Mouse (Mus musculus) hindbrain, embryonic 16.5 days (tissue): Measurements from ENCODE around the gene Crhr2. TPM values are rescaled to one million over a fixed set of nuclear protein-coding genes. Genes with fewer than 3 reads are reported as not detected.

Experiments used
- ATAC-seq: fragments of 200-750 bp; cut with Nextera tagmentation; 2 replicates; pipeline ENCODE4 v1.8.0; 2017; ENCODE audit warnings: moderate TSS enrichment, moderate library complexity
- H3K27ac ChIP-seq: fragments of 300-500 bp; sonication (generic); 2 replicates; pipeline ENCODE4 v1.5.1; 2014; ENCODE audit warnings: low read depth, mild to moderate bottlenecking, control low read depth, low read length, moderate library complexity
- H3K27me3 ChIP-seq: fragments of 300-500 bp; sonication (generic); replicated peaks from 2 replicates; pipeline ENCODE4 v1.6.1; 2014; ENCODE audit warnings: low read length; ENCODE audit not compliant: control insufficient read depth, insufficient read depth
- H3K36me3 ChIP-seq: fragments of 300-500 bp; sonication (generic); 2 replicates; pipeline ENCODE4 v1.6.1; 2014; ENCODE audit warnings: mild to moderate bottlenecking, low read length, moderate library complexity, mixed read lengths; ENCODE audit not compliant: control insufficient read depth, insufficient read depth
- H3K4me1 ChIP-seq: fragments of 300-500 bp; sonication (generic); 2 replicates; pipeline ENCODE4 v1.6.1; 2014; ENCODE audit warnings: low read depth, low read length; ENCODE audit not compliant: control insufficient read depth, insufficient read depth
- H3K4me2 ChIP-seq: fragments of 300-500 bp; sonication (generic); 2 replicates; pipeline ENCODE4 v1.6.1; 2014; ENCODE audit warnings: mild to moderate bottlenecking, low read length, control low read depth, moderate library complexity
- H3K4me3 ChIP-seq: fragments of 300-500 bp; sonication (generic); 2 replicates; pipeline ENCODE4 v1.5.1; 2014; ENCODE audit warnings: mild to moderate bottlenecking, low read length, control low read depth, moderate library complexity
- H3K9ac ChIP-seq: fragments of 300-500 bp; sonication (generic); 2 replicates; pipeline ENCODE4 v1.6.1; 2014; ENCODE audit warnings: low read depth, mild to moderate bottlenecking, control low read depth, low read length, moderate library complexity
- H3K9me3 ChIP-seq: fragments of 300-500 bp; sonication (generic); 2 replicates; pipeline ENCODE4 v1.6.1; 2014; ENCODE audit warnings: mild to moderate bottlenecking, low read length, moderate library complexity; ENCODE audit not compliant: control insufficient read depth
- WGBS: fragments of 180-500 bp; shearing (Covaris S2); extraction: QIAGEN DNeasy Blood & Tissue Kit; methylation state at CpG from one replicate; pipeline ENCODE4 v1.1.7; 2014; 5-methylcytosine and 5-hydroxymethylcytosine counted together
- polyA plus RNA-seq: library from polyadenylated mRNA; unstranded; fragments of >200 nt; fragmentation: Nextera tagmentation; extraction: Ambion mirVana; gene quantifications from 2 replicates; pipeline ENCODE4 v1.2.1, GENCODE M21; 2015

Crhr2 gene
- polyA plus RNA-seq = 1.4 and 1.7 TPM in 2 replicates

GRCm38 (mm10) chr6:55132794-55133193 is at the start of gene Crhr2:
TSS of gene Crhr2 (minus strand) at chr6:55133016.
- Histone ChIP-seq H3K27ac (no peak within 1 kb of the TSS), H3K9ac (no peak within 1 kb of the TSS), H3K27me3 (no peaks in the 10 kb centered on the region), H3K36me3 (no peaks in the 10 kb centered on the region), H3K4me3 (no peak within 1 kb of the TSS), H3K4me2 (no peak within 1 kb of the TSS), H3K9me3 (no peaks in the 10 kb centered on the region), H3K4me1 (no peaks in the 10 kb centered on the region)
- 81% methylated on average over 10 of the region's 10 CpGs for WGBS
- ATAC-seq = no peak

- Histone ChIP-seq H3K4me1 (no peaks in the 10 kb centered on the region), H3K27ac (no peak overlapping the region), H3K9ac (no peak overlapping the region), H3K4me2 (no peak overlapping the region), H3K9me3 (no peaks in the 10 kb centered on the region), H3K4me3 (no peak overlapping the region), H3K27me3 (no peaks in the 10 kb centered on the region), H3K36me3 (no peaks in the 10 kb centered on the region)
- 83% methylated on average over 7 of the region's 7 CpGs for WGBS
- no peak for ATAC-seq
Observed at GRCm38 (mm10) chr6:55179560-55179959, 46.7 kb upstream of the Crhr2 start.

- 33% methylated on average over 12 of the region's 12 CpGs for WGBS
- H3K9me3 ChIP-seq = no peaks in the 10 kb centered on the region
- no peaks in the 10 kb centered on the region for H3K36me3 ChIP-seq
- H3K9ac ChIP-seq = no peak overlapping the region
- H3K27me3 ChIP-seq = peaks cover 4% of the 10 kb centered on the region
- H3K4me2 ChIP-seq = no peak overlapping the region
- H3K4me3 ChIP-seq = no peak overlapping the region
- ATAC-seq = no peak
- no peaks in the 10 kb centered on the region for H3K4me1 ChIP-seq
- no peak overlapping the region for H3K27ac ChIP-seq
Observed at GRCm38 (mm10) chr6:55177060-55177732, 44.4 kb upstream of the Crhr2 start.

GRCm38 (mm10) chr6:55175892-55176291 is 43.1 kb upstream of the Crhr2 start:
- Histone ChIP-seq H3K9me3 (no peaks in the 10 kb centered on the region), H3K27ac (no peak overlapping the region), H3K4me1 (no peaks in the 10 kb centered on the region), H3K9ac (no peak overlapping the region), H3K36me3 (no peaks in the 10 kb centered on the region), H3K4me3 (no peak overlapping the region), H3K4me2 (no peak overlapping the region), H3K27me3 (peaks cover 4% of the 10 kb centered on the region)
- 56% methylated on average over 5 of the region's 5 CpGs for WGBS
- ATAC-seq = no peak

GRCm38 (mm10) chr6:55175456-55175855 is 42.6 kb upstream of the Crhr2 start:
- H3K4me3 ChIP-seq = no peak overlapping the region
- no peaks in the 10 kb centered on the region for H3K9me3 ChIP-seq
- H3K27me3 ChIP-seq = peaks cover 4% of the 10 kb centered on the region
- no peak overlapping the region for H3K9ac ChIP-seq
- no peaks in the 10 kb centered on the region for H3K4me1 ChIP-seq
- no peaks in the 10 kb centered on the region for H3K36me3 ChIP-seq
- ATAC-seq = no peak
- no peak overlapping the region for H3K27ac ChIP-seq
- 53% methylated on average over 2 of the region's 2 CpGs for WGBS
- H3K4me2 ChIP-seq = no peak overlapping the region

- Histone ChIP-seq H3K9me3 (no peaks in the 10 kb centered on the region), H3K4me3 (no peak within 1 kb of the TSS), H3K36me3 (no peaks in the 10 kb centered on the region), H3K9ac (no peak within 1 kb of the TSS), H3K4me1 (no peaks in the 10 kb centered on the region), H3K27ac (no peak within 1 kb of the TSS), H3K4me2 (no peak within 1 kb of the TSS), H3K27me3 (peaks cover 4% of the 10 kb centered on the region)
- WGBS = 100% methylated on average over 1 of the region's 1 CpGs
- ATAC-seq = no peak
Observed at GRCm38 (mm10) chr6:55174741-55175181, 41.9 kb upstream of the Crhr2 start, which contains the start of gene Inmt. TSS of gene Inmt (minus strand) at chr6:55175043.

GRCm38 (mm10) chr6:55173941-55174349 is 41.1 kb upstream of the Crhr2 start:
- Histone ChIP-seq H3K27me3 (peaks cover 7% of the 10 kb centered on the region), H3K27ac (no peak overlapping the region), H3K9me3 (no peaks in the 10 kb centered on the region), H3K4me1 (no peaks in the 10 kb centered on the region), H3K9ac (no peak overlapping the region), H3K4me3 (no peak overlapping the region), H3K36me3 (no peaks in the 10 kb centered on the region), H3K4me2 (no peak overlapping the region)
- 9% methylated on average over 3 of the region's 3 CpGs for WGBS
- ATAC-seq = peak; percentile 48; the same call in 1 of the 2 replicates

GRCm38 (mm10) chr6:55173171-55173570 is 40.4 kb upstream of the Crhr2 start:
- Histone ChIP-seq H3K27ac (no peak overlapping the region), H3K4me1 (no peaks in the 10 kb centered on the region), H3K4me2 (no peak overlapping the region), H3K4me3 (no peak overlapping the region), H3K9ac (no peak overlapping the region), H3K9me3 (no peaks in the 10 kb centered on the region), H3K27me3 (peaks cover 13% of the 10 kb centered on the region), H3K36me3 (no peaks in the 10 kb centered on the region)
- WGBS = 51% methylated on average over 10 of the region's 10 CpGs
- no peak for ATAC-seq

- Histone ChIP-seq H3K9me3 (no peaks in the 10 kb centered on the region), H3K4me2 (no peak overlapping the region), H3K36me3 (no peaks in the 10 kb centered on the region), H3K4me1 (no peaks in the 10 kb centered on the region), H3K27ac (no peak overlapping the region), H3K27me3 (peaks cover 16% of the 10 kb centered on the region), H3K9ac (no peak overlapping the region), H3K4me3 (no peak overlapping the region)
- no peak for ATAC-seq
- 50% methylated on average over 4 of the region's 4 CpGs for WGBS
Observed at GRCm38 (mm10) chr6:55171638-55172037, 38.8 kb upstream of the Crhr2 start.
